Mouse (Mus musculus) CD4-positive naive resting alpha-beta T cell, adult 57 days (primary cell): ENCODE measurements around the gene Arnt2. TPM values are rescaled to one million over a fixed set of nuclear protein-coding genes. Genes with fewer than 3 reads are reported as not detected.

Source experiments
- total RNA-seq: library from RNA; stranded (reverse); gene quantifications from one replicate; pipeline ENCODE4 v1.2.4, GENCODE M21; 2023

Gene Arnt2
- 0.47 TPM for total RNA-seq

GRCm38 (mm10) chr7:84409896-84410521 lies at the start of gene Arnt2:
TSS of gene Arnt2 (minus strand) at chr7:84410176.

Other genes starting within 250 kb of the Arnt2 start
- not detected for gene Gm2115, start 118.8 kb upstream of the Arnt2 start, total RNA-seq
- gene Fah, start 196.5 kb upstream of the Arnt2 start, total RNA-seq, result 3.2 TPM